Mouse (Mus musculus): ENCODE results near the gene Trpv2.
A peak's percentile ranks its signal among the peaks of the same experiment; 100 is the strongest.

Gene Trpv2

GRCm38 (mm10) chr11:62604123-62604706 lies 29.9 kb downstream of the Trpv2 start:
- no peak for DNase-seq

- DNase-seq, result no peak
Observed at GRCm38 (mm10) chr11:62604886-62605618, 30.8 kb downstream of the Trpv2 start.

GRCm38 (mm10) chr11:62605619-62606298 lies 31.5 kb downstream of the Trpv2 start:
- DNase-seq, result no peak

GRCm38 (mm10) chr11:62606299-62607169 lies 32.2 kb downstream of the Trpv2 start:
- DNase-seq, result peak in 1 of 2 experiments; percentile 5

DNA sequence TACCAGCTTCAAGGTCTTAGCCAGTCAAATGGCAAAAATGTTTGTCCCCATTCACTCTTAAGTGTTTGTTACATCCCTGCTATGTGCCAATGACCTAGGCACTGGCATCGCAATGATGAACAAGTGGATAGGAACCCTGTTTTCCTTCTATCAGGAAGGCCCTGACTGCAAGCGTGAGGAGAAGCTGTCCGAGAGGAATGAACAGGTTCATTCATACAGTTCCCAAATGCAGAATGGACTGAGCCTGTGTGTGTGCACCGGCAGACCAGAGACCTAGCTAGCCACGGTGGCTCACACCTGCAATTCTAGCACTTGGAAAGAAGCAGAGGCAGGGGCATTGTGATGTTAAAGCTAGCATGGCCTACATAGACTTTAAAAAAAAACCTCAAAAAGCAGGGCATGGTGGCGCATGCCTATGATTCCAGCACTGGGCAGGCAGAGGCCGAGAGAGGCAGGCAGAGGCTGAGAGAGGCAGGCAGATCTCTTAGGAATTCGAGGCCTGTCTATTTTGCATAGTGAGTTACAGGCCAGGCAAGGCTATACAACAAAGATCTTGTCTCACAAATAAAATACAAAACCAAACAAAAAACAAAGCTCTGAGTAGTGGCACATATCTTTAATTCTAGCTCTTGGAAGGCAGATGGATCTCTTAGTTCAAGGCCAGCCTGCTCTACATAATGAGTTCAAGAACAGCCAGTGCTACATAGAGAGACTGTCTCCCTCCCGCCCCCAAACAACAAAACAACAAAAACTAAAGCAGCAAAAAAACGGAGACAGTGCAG lies 33.1 kb downstream of the Trpv2 start:
- DNase-seq, result peak in 1 of 2 experiments; percentile 4

- no peak for DNase-seq
Observed at GRCm38 (mm10) chr11:62607952-62608201, 33.6 kb downstream of the Trpv2 start.

GRCm38 (mm10) chr11:62608826-62609675 lies 34.8 kb downstream of the Trpv2 start:
- peak; percentile 48 to 53 for DNase-seq

DNA sequence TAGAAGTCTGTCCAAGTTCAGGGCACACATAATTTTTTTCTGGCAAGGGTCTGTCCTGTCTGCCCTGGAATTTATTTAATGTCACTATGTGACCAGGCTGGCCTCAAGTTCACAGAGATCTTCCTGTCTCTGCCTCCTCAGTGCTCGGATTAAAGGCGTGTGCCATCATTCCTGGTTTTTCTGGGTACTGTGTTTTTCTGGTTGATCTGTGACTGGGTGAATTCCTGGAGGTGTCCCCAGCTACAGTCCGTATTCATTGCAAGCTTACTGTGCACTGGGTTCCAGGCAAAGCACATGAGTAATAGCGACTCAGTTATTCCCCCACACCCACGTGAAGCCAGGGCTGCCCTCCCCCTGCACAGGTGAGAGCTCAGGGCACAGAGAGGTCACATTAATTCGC lies 36.0 kb downstream of the Trpv2 start:
- DNase-seq, result no peak

DNA sequence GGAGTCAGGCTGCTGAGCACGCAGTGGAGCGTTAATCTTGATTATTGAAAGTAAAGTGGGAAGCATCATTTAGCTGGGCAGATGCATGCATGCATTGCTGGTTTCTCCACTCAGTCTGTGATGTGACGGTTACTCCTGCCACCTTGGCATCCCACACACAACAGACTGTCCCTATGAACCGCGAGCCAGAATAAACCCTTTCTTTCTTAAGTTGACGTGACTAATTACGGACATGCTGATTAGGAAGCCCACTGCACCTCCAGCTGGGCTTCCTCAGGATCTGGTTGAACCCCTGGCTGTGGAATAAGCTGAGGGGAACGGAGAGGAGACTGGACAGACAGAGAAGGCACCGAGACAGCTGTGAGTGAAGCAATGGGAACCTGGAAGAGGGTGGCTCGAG lies 38.3 kb downstream of the Trpv2 start:
- no peak for DNase-seq

- DNase-seq, result peak; percentile 92 to 95
Observed at GRCm38 (mm10) chr11:62613657-62614365, 39.5 kb downstream of the Trpv2 start.

- no peak for DNase-seq
Observed at GRCm38 (mm10) chr11:62614876-62615410, 40.7 kb downstream of the Trpv2 start.

GRCm38 (mm10) chr11:62615456-62615855 lies 41.2 kb downstream of the Trpv2 start:
- no peak for DNase-seq

DNA sequence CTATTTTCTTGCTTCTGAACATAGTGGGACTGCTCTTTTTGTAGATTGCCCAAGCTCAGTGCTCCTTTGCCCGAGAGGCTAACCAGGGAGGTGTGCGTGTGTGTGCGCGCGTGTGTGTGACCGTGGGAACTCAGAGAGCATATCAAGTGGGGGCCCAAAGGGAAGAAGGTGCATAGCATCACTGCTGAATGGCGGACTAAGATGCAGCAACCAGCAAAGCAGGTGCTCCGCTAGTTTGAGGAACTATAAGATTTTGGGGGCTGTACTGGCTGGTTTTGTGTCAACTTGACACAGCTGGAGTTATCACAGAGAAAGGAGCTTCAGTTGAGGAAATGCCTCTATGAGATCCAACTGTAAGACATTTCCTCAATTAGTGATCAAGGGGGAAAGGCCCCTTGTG lies 46.8 kb downstream of the Trpv2 start:
- no peak for DNase-seq

DNA sequence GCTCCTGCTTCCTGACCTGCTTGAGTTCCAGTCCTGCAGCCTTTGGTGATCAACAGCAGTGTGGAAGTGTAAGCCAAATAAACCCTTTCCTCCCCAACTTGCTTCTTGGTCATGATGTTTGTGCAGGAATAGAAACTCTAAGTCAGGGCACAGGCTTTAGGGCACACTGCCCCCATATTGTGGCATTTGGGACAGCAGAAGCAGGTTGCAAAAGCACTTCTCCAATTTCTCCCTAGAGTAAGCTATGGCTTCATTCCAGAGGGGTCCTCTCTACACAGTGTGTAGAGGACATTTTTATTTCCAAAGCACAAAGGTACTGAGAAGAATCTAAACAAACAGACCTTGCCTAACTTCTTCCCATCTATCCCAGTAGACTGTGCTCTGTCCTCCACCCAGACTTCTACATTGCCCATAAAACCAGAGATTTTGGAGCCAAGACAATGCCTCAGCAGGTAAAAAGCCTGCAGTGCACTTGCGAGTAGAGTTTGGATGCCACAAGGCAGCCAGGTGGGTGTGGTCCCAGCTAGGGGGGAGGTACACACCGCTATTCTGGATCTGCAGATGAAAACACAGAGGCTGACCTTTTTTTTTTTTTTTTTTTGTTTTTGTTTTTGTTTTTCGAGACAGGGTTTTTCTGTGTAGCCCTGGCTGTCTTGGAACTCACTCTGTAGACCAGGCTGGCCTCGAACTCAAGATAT lies 47.4 kb downstream of the Trpv2 start:
- DNase-seq, result no peak

- DNase-seq, result no peak
Observed at GRCm38 (mm10) chr11:62622850-62623249, 48.6 kb downstream of the Trpv2 start.

DNA sequence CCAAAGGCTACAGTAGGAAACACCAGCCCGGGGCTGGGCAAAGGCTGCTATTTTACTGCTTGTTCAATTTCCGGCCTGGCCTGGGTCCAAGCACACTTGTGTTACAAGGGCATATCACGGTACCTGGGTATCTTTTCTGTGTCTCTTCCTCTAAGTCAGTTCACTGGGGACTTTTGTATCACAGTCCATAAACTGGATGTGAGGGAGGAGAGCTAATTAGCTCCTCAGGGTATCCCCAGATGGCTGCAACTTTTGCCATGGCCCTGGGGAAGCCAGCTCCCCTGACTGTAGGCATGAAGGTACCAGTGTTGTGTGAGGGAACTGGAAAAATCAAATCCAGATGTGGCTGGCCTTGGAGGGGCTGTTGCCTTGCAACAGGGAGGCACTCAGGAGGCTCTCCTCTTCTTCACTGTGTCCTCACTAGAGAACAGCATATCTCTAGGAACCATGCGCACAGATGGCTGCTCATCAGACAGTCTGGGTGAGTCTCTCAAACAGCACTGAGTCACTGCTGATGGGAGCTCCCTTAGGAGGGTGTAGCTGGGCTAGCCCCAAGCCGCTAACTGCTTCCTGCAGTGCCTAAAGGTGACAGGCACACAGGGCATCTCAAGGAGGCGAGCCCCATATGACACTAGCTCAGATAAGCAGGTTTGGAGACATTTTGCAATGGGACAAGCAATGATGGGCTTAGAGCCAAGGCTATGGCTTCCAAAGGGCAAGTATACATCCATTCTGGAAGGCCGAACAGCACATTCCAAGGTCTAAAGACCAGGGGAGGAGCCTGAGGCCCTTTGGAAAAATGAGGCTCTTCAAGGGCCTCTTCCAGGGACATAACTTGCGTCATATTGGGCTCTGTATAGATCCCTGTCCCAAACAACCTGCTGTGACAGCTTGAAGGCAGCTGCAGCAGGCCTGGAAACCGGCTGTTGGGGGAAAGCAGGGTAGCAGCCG lies 50.3 kb downstream of the Trpv2 start:
- DNase-seq, result peak; percentile 45 to 73

- no peak for DNase-seq
Observed at GRCm38 (mm10) chr11:62629352-62630224, 55.3 kb downstream of the Trpv2 start.
